Mouse (Mus musculus): Measurements from ENCODE around the gene Mepce. TPM values are rescaled to one million over a fixed set of nuclear protein-coding genes. Genes with fewer than 3 reads are reported as not detected.
A peak's percentile ranks its signal among the peaks of the same experiment; 100 is the strongest.

Gene Mepce
- polyA plus RNA-seq, 1 experiment = 41.9 TPM

GRCm38 (mm10) chr5:137764609-137765340 is 22.7 kb downstream of the Mepce start:
- Histone ChIP-seq H3K27me3 (ENCODE audit: control insufficient read depth, insufficient read depth, low read length) (no peaks in the 10 kb centered on the region), H3K4me3 (replicated peaks; ENCODE audit: insufficient read depth, low read depth, low read length) (no peak overlapping the region), H3K4me1 (ENCODE audit: control insufficient read depth, insufficient read depth, low read length) (0 out of 2 replicates have a peak, but pooled peaks cover 2% of the 10 kb centered on the region), H3K27ac (ENCODE audit: insufficient read depth, low read length) (no peak overlapping the region)
- WGBS = 50% methylated on average over 9 of the region's 9 CpGs
- no peak for DNase-seq
- TF ChIP-seq POLR2A (IDR thresholded peaks at IDR 0.05; ENCODE audit: borderline replicate concordance, insufficient read depth, low read length) (no peak), CTCF (IDR thresholded peaks at IDR 0.05; ENCODE audit: borderline replicate concordance, insufficient read depth, low read depth, low read length) (no peak)

GRCm38 (mm10) chr5:137759971-137760412 is 27.5 kb downstream of the Mepce start:
- no peak overlapping the region for H3K27ac ChIP-seq (ENCODE audit: insufficient read depth, low read length)

GRCm38 (mm10) chr5:137758921-137759534 is 28.4 kb downstream of the Mepce start:
- no peak for TF ChIP-seq CTCF (IDR thresholded peaks at IDR 0.05; ENCODE audit: borderline replicate concordance, insufficient read depth, low read depth, low read length)
- no peak for TF ChIP-seq POLR2A (IDR thresholded peaks at IDR 0.05; ENCODE audit: borderline replicate concordance, insufficient read depth, low read length)
- Histone ChIP-seq H3K4me3 (replicated peaks; ENCODE audit: insufficient read depth, low read depth, low read length) (peak overlapping the region; percentile 8), H3K27me3 (ENCODE audit: control insufficient read depth, insufficient read depth, low read length) (no peaks in the 10 kb centered on the region), H3K27ac (ENCODE audit: insufficient read depth, low read length) (peak overlapping the region; percentile 82), H3K4me1 (ENCODE audit: control insufficient read depth, insufficient read depth, low read length) (peaks cover 20% of the 10 kb centered on the region)
- 47% methylated on average over 19 of the region's 19 CpGs for WGBS
- DNase-seq = peak in 1 of 2 experiments; percentile 31

More at GRCm38 (mm10) chr5:137759971-137760412, 27.5 kb downstream of the Mepce start:
- Histone ChIP-seq H3K27me3 (ENCODE audit: control insufficient read depth, insufficient read depth, low read length) (no peaks in the 10 kb centered on the region), H3K4me1 (ENCODE audit: control insufficient read depth, insufficient read depth, low read length) (peaks cover 20% of the 10 kb centered on the region), H3K4me3 (replicated peaks; ENCODE audit: insufficient read depth, low read depth, low read length) (no peak overlapping the region)
- TF ChIP-seq CTCF (IDR thresholded peaks at IDR 0.05; ENCODE audit: borderline replicate concordance, insufficient read depth, low read depth, low read length) (peak; percentile 77), POLR2A (IDR thresholded peaks at IDR 0.05; ENCODE audit: borderline replicate concordance, insufficient read depth, low read length) (no peak; the same call in 1 of the 2 replicates)
- peak; percentile 88 to 89 for DNase-seq
- WGBS = 19% methylated on average over 4 of the region's 4 CpGs

GRCm38 (mm10) chr5:137757887-137758286 is 29.6 kb downstream of the Mepce start:
- Histone ChIP-seq H3K27ac (ENCODE audit: insufficient read depth, low read length) (peak overlapping the region; percentile 82), H3K4me1 (ENCODE audit: control insufficient read depth, insufficient read depth, low read length) (peaks cover 20% of the 10 kb centered on the region), H3K27me3 (ENCODE audit: control insufficient read depth, insufficient read depth, low read length) (no peaks in the 10 kb centered on the region), H3K4me3 (replicated peaks; ENCODE audit: insufficient read depth, low read depth, low read length) (peak overlapping the region; percentile 6)
- DNase-seq = peak; percentile 56 to 76
- TF ChIP-seq CTCF (IDR thresholded peaks at IDR 0.05; ENCODE audit: borderline replicate concordance, insufficient read depth, low read depth, low read length) (no peak), POLR2A (IDR thresholded peaks at IDR 0.05; ENCODE audit: borderline replicate concordance, insufficient read depth, low read length) (no peak)
- 26% methylated on average over 6 of the region's 6 CpGs for WGBS

- 40% methylated on average over 10 of the region's 10 CpGs for WGBS
- TF ChIP-seq CTCF (IDR thresholded peaks at IDR 0.05; ENCODE audit: borderline replicate concordance, insufficient read depth, low read depth, low read length) = peak; percentile 97
- no peak for TF ChIP-seq POLR2A (IDR thresholded peaks at IDR 0.05; ENCODE audit: borderline replicate concordance, insufficient read depth, low read length)
- DNase-seq = peak; percentile 85 to 91
- Histone ChIP-seq H3K4me3 (replicated peaks; ENCODE audit: insufficient read depth, low read depth, low read length) (no peak overlapping the region), H3K27me3 (ENCODE audit: control insufficient read depth, insufficient read depth, low read length) (no peaks in the 10 kb centered on the region), H3K27ac (ENCODE audit: insufficient read depth, low read length) (no peak overlapping the region), H3K4me1 (ENCODE audit: control insufficient read depth, insufficient read depth, low read length) (peaks cover 20% of the 10 kb centered on the region)
Measured at GRCm38 (mm10) chr5:137756882-137757661, 30.4 kb downstream of the Mepce start.

- Histone ChIP-seq H3K4me3 (replicated peaks; ENCODE audit: insufficient read depth, low read depth, low read length) (no peak overlapping the region), H3K27me3 (ENCODE audit: control insufficient read depth, insufficient read depth, low read length) (no peaks in the 10 kb centered on the region), H3K27ac (ENCODE audit: insufficient read depth, low read length) (no peak overlapping the region; the same call in 1 of the 2 replicates), H3K4me1 (ENCODE audit: control insufficient read depth, insufficient read depth, low read length) (peaks cover 20% of the 10 kb centered on the region)
- WGBS = 34% methylated on average over 3 of the region's 3 CpGs
- TF ChIP-seq POLR2A (IDR thresholded peaks at IDR 0.05; ENCODE audit: borderline replicate concordance, insufficient read depth, low read length) (no peak), CTCF (IDR thresholded peaks at IDR 0.05; ENCODE audit: borderline replicate concordance, insufficient read depth, low read depth, low read length) (no peak)
- peak; percentile 13 to 65 for DNase-seq
Measured at GRCm38 (mm10) chr5:137756106-137756505, 31.3 kb downstream of the Mepce start.

- Histone ChIP-seq H3K27me3 (ENCODE audit: control insufficient read depth, insufficient read depth, low read length) (no peaks in the 10 kb centered on the region), H3K4me1 (ENCODE audit: control insufficient read depth, insufficient read depth, low read length) (peaks cover 20% of the 10 kb centered on the region), H3K4me3 (replicated peaks; ENCODE audit: insufficient read depth, low read depth, low read length) (no peak overlapping the region), H3K27ac (ENCODE audit: insufficient read depth, low read length) (no peak overlapping the region; the same call in 1 of the 2 replicates)
- 58% methylated on average over 5 of the region's 5 CpGs for WGBS
- no peak for TF ChIP-seq CTCF (IDR thresholded peaks at IDR 0.05; ENCODE audit: borderline replicate concordance, insufficient read depth, low read depth, low read length)
- no peak for TF ChIP-seq POLR2A (IDR thresholded peaks at IDR 0.05; ENCODE audit: borderline replicate concordance, insufficient read depth, low read length)
- no peak for DNase-seq
Measured at GRCm38 (mm10) chr5:137755425-137755824, 32.0 kb downstream of the Mepce start.

Measured in cerebellum, adult 2 months (tissue).